Mouse (Mus musculus) hindbrain, embryonic 15.5 days (tissue): ENCODE data around the gene Olfr161. TPM values are rescaled to one million over a fixed set of nuclear protein-coding genes. Genes with fewer than 3 reads are reported as not detected.
"Not testable (repeated sequence)": the region's sequence is repeated elsewhere in the genome, so short reads cannot be mapped to it uniquely, and the experiment has no call there.

ENCODE experiments used
- ATAC-seq: fragments of 200-750 bp; cut with Nextera tagmentation; 2 replicates; pipeline ENCODE4 v1.8.0; 2017; ENCODE audit warnings: low read depth, moderate number of reproducible peaks, moderate TSS enrichment; ENCODE audit not compliant: low FRiP score
- H3K27ac ChIP-seq: fragments of 300-500 bp; sonication (generic); replicated peaks from 2 replicates; pipeline ENCODE4 v1.5.1; 2015; ENCODE audit warnings: mild to moderate bottlenecking, inconsistent platforms
- H3K27me3 ChIP-seq: fragments of 300-500 bp; sonication (generic); 2 replicates; pipeline ENCODE4 v1.6.1; 2015; ENCODE audit warnings: control low read depth, inconsistent platforms
- H3K36me3 ChIP-seq: fragments of 300-500 bp; sonication (generic); 2 replicates; pipeline ENCODE4 v1.6.1; 2015; ENCODE audit warnings: control low read depth, inconsistent platforms
- H3K4me1 ChIP-seq: fragments of 300-500 bp; sonication (generic); replicated peaks from 2 replicates; pipeline ENCODE4 v1.6.1; 2015; ENCODE audit warnings: control low read depth, inconsistent platforms
- H3K4me2 ChIP-seq: fragments of 300-500 bp; sonication (generic); 2 replicates; pipeline ENCODE4 v1.6.1; 2015; ENCODE audit warnings: moderate library complexity, mild to moderate bottlenecking, inconsistent platforms
- H3K4me3 ChIP-seq: fragments of 300-500 bp; sonication (generic); 2 replicates; pipeline ENCODE4 v1.5.1; 2015; ENCODE audit warnings: mild to moderate bottlenecking, inconsistent platforms
- H3K9ac ChIP-seq: fragments of 300-500 bp; sonication (generic); 2 replicates; pipeline ENCODE4 v1.6.1; 2015; ENCODE audit warnings: inconsistent platforms
- H3K9me3 ChIP-seq: fragments of 300-500 bp; sonication (generic); 2 replicates; pipeline ENCODE4 v1.6.1; 2016; ENCODE audit warnings: control low read depth, inconsistent platforms
- WGBS: fragments of 180-500 bp; shearing (Covaris S2); methylation state at CpG from one replicate; pipeline ENCODE4 v1.1.7; 2015; 5-methylcytosine and 5-hydroxymethylcytosine counted together
- polyA plus RNA-seq: library from polyadenylated mRNA; unstranded; fragments of >200 nt; fragmentation: Nextera tagmentation; extraction: Ambion mirVana; gene quantifications from 2 replicates; pipeline ENCODE4 v1.2.1, GENCODE M21; 2015

Olfr161 gene
- polyA plus RNA-seq: not detected in 2 replicates

GRCm38 (mm10) chr16:3590691-3591090 is at the start of gene Olfr161:
TSS of gene Olfr161 (plus strand) at chr16:3591042.
- Histone ChIP-seq H3K9ac (no peak within 1 kb of the TSS), H3K27ac (no peak within 1 kb of the TSS), H3K27me3 (no peaks in the 10 kb centered on the region), H3K36me3 (no peaks in the 10 kb centered on the region), H3K9me3 (peaks cover 7% of the 10 kb centered on the region; the same call in 1 of the 2 replicates), H3K4me1 (no peaks in the 10 kb centered on the region), H3K4me3 (no peak within 1 kb of the TSS), H3K4me2 (no peak within 1 kb of the TSS)
- 90% methylated on average over 1 of the region's 1 CpGs for WGBS
- ATAC-seq: no peak

DNA sequence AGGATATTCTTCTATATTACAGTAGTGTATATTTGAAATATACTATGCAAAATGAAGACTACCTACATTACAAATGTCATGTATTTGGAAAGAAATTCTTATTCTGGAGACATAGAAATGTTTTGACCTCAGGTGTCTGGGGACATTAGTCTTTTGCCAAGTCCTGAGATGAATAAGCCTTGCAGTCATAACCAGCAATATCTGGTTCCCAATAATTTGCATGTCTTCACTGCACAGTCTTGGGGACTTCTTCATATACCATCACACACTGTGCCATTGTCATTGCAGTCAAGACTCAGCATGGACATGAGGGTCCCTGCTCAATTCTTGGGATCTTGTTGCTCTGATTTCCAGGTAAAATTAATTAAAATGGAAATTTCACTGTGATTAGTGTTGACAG is 27.3 kb upstream of the Olfr161 start:
- Histone ChIP-seq H3K27me3 (no peaks in the 10 kb centered on the region), H3K9me3 (peaks cover 16% of the 10 kb centered on the region; the same call in 1 of the 2 replicates), H3K4me1 (no peaks in the 10 kb centered on the region), H3K9ac (no peak overlapping the region), H3K36me3 (no peaks in the 10 kb centered on the region), H3K4me3 (no peak overlapping the region), H3K4me2 (no peak overlapping the region), H3K27ac (no peak overlapping the region)
- no peak for ATAC-seq

DNA sequence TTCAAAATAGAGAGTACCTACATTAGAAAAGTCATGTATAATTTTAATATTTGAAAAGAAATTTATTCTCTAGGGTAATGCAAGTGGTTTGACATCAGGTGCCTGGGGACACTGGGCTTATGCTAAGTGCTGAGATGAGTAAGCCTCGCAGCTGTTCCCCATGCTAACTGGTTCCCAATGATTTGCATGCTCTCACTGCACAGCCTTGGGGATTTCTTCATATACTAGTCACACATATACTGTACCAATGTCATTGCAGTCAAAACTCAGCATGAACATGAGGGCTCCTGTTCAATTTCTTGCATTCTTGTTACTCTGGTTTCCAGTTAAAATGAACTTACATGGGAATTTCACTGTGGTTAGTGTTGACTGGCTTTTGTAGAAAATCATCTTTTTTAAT is 13.2 kb upstream of the Olfr161 start:
- not testable (repeated sequence) for ATAC-seq, H3K27ac ChIP-seq, H3K4me3 ChIP-seq, H3K36me3 ChIP-seq, H3K4me2 ChIP-seq, H3K4me1 ChIP-seq, H3K27me3 ChIP-seq, H3K9ac ChIP-seq, H3K9me3 ChIP-seq
- WGBS: 76% methylated on average over 1 of the region's 1 CpGs

GRCm38 (mm10) chr16:3578227-3578848 is 12.5 kb upstream of the Olfr161 start:
- ATAC-seq: not testable (repeated sequence)
- WGBS: 92% methylated on average over 1 of the region's 1 CpGs

DNA sequence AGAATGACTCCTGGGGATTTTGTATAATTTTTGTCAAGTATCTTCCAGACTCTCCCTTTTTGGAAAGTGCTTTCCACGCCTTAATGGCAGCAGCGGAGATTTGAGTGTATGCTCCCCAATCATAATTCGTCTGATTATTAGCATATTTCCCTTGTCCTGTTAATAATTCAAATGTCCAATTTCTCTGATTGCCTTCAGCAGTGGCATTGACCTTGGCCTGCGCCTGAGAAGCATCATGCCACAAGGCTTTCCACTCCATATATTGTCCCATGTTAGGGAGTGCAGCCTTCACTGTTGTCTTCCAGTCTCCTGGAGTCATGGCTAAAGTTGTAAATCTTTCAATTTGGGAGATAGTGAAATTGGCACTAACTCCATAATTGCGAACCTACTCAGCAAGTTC is 40.5 kb downstream of the Olfr161 start:
- not testable (repeated sequence) for H3K4me3 ChIP-seq, ATAC-seq, H3K9me3 ChIP-seq, H3K27ac ChIP-seq, H3K4me2 ChIP-seq, H3K9ac ChIP-seq, H3K36me3 ChIP-seq, H3K27me3 ChIP-seq, H3K4me1 ChIP-seq
- WGBS: 92% methylated on average over 5 of the region's 5 CpGs

More at GRCm38 (mm10) chr16:3578227-3578848, 12.5 kb upstream of the Olfr161 start:
- not testable (repeated sequence) for H3K27me3 ChIP-seq, H3K4me1 ChIP-seq, H3K9ac ChIP-seq, H3K36me3 ChIP-seq, H3K27ac ChIP-seq, H3K4me2 ChIP-seq, H3K4me3 ChIP-seq
- peaks cover 10% of the 10 kb centered on the region; the same call in 1 of the 2 replicates for H3K9me3 ChIP-seq

DNA sequence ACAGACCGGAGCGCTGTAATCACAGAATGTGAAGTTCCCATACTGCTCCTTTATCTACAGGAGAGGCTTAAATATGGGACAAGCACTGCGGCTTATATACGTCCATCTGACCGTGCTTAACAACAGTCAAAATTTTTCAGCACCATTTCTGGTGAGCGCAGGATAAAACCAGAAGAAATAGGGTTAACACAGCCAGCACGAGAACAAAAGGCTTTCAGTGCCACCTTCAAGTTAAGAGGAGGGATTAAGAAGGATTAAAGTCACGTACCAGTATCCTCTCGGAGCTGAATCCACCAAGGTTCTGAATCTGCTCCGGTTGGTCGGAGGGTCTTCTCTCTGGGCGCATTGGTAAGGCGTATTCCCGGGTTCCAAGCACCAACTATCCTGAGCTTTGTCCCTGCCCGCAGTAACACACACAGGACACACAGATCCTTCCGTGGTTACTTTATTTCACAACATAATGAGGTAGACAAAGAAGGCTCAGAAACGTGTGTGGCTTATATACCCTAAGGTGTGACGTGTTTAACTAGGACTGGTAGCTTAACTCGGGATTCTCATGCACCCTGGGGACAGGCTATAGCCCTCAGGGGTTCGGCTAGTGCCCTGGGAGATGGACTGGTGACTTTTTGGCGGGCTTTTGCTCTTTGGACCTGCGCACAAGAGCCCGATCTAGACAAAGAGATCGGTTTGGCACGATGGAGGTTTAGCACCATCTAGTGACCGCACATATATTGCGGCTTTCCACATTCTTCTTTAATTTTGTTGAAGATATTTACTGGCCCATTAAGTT is 41.9 kb downstream of the Olfr161 start:
- ATAC-seq: peak; percentile 85
- not testable (repeated sequence) for H3K4me1 ChIP-seq, H3K36me3 ChIP-seq, H3K27me3 ChIP-seq, H3K9me3 ChIP-seq
- peak overlapping the region; percentile 33 for H3K9ac ChIP-seq
- H3K27ac ChIP-seq: peak overlapping the region; percentile 70
- 39% methylated on average over 27 of the region's 27 CpGs for WGBS
- peak overlapping the region; percentile 40 for H3K4me3 ChIP-seq
- peak overlapping the region; percentile 56 for H3K4me2 ChIP-seq

Other genes with a start within 250 kb of the Olfr161 start
- gene Mefv, start 127.1 kb downstream of the Olfr161 start, polyA plus RNA-seq: not detected in 2 replicates
- gene Zfp263, start 153.1 kb downstream of the Olfr161 start, polyA plus RNA-seq: 46.7 and 47.5 TPM in 2 replicates
- not detected in 2 replicates for gene Olfr15, start 239.8 kb downstream of the Olfr161 start, polyA plus RNA-seq